Mouse (Mus musculus) embryonic facial prominence, embryonic 12.5 days (tissue): ENCODE measurements around the gene Zbtb32. TPM values are rescaled to one million over a fixed set of nuclear protein-coding genes. Genes with fewer than 3 reads are reported as not detected.

Experiments
- ATAC-seq: fragments of 200-750 bp; cut with Nextera tagmentation; 2 replicates; pipeline ENCODE4 v1.8.0; 2017; ENCODE audit not compliant: insufficient number of reproducible peaks, insufficient read depth, low FRiP score, low TSS enrichment
- H3K27ac ChIP-seq: fragments of 300-500 bp; sonication (generic); 2 replicates; pipeline ENCODE4 v1.5.1; 2016; ENCODE audit warnings: mild to moderate bottlenecking
- H3K27me3 ChIP-seq: fragments of 300-500 bp; sonication (generic); 2 replicates; pipeline ENCODE4 v1.6.1; 2016; ENCODE audit warnings: mild to moderate bottlenecking, moderate library complexity
- H3K36me3 ChIP-seq: fragments of 300-500 bp; sonication (generic); 2 replicates; pipeline ENCODE4 v1.6.1; 2016; ENCODE audit warnings: mild to moderate bottlenecking
- H3K4me1 ChIP-seq: fragments of 300-500 bp; sonication (generic); 2 replicates; pipeline ENCODE4 v1.6.1; 2016
- H3K4me2 ChIP-seq: fragments of 300-500 bp; sonication (generic); replicated peaks from 2 replicates; pipeline ENCODE4 v1.6.1; 2016; ENCODE audit warnings: mild to moderate bottlenecking, moderate library complexity
- H3K4me3 ChIP-seq: fragments of 300-500 bp; sonication (generic); 2 replicates; pipeline ENCODE4 v1.5.1; 2016; ENCODE audit warnings: mild to moderate bottlenecking
- H3K9ac ChIP-seq: fragments of 300-500 bp; sonication (generic); 2 replicates; pipeline ENCODE4 v1.6.1; 2016; ENCODE audit warnings: mild to moderate bottlenecking, moderate library complexity
- H3K9me3 ChIP-seq: fragments of 300-500 bp; sonication (generic); 2 replicates; pipeline ENCODE4 v1.6.1; 2016; ENCODE audit warnings: mild to moderate bottlenecking, moderate library complexity
- WGBS: fragments of 180-500 bp; shearing (Covaris S2); methylation state at CpG from one replicate; pipeline ENCODE4 v1.1.7; 2016; 5-methylcytosine and 5-hydroxymethylcytosine counted together
- polyA plus RNA-seq: library from polyadenylated mRNA; unstranded; fragments of >200 nt; fragmentation: Nextera tagmentation; extraction: Ambion mirVana; gene quantifications from 2 replicates; pipeline ENCODE4 v1.2.1, GENCODE M21; 2016

The Zbtb32 gene
- polyA plus RNA-seq, 1 experiment from 2014 or later, result 0.17 TPM

DNA sequence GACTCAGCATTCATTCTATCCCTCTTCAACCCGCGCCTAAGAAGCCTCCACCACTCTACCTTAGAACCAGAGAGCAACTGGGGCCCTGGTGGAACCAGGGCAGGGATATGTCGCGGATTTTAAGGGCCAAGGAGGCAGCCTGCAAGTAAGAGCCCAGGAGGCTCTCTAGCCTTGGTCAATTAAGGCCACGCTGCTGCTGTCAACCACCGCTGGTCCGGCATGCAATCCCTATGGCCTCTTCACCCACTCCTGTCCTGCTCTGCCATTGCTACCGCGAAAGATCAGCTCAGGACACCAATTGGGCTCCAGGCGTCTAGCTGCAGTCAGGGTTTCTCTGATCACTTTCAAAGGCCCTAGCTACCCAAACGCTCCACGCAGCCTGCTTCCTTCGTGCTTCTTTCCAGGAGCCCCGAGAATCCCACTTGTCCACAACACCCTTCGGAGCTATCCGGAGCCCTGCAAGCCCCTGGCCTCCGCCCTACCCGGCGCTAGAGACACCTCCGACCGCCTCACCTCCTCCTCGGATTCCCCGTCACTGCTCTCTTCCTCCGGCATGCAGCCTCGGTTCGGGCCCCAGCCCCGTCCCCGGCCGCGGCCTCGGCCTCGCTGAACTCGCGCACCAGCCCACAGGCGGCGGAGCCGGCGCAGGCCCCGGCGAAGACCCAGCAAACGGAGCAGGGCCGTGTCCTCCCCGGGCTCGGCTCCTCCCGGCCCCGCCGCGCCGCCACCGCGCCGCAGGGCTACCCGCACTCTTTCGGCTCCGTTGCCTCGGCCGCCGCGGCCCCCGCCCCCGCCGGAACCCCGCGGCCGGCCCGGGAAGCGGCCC, 10.7 kb downstream of the Zbtb32 start:
- Histone ChIP-seq H3K27me3 (no peaks in the 10 kb centered on the region), H3K4me3 (peak overlapping the region; percentile 99), H3K9ac (peak overlapping the region; percentile 99), H3K4me2 (peak overlapping the region; percentile 83), H3K4me1 (peaks cover 19% of the 10 kb centered on the region), H3K9me3 (no peaks in the 10 kb centered on the region), H3K36me3 (peaks cover 36% of the 10 kb centered on the region), H3K27ac (peak overlapping the region; percentile 93)
- WGBS, result under 1% methylated on average over 60 of the region's 67 CpGs
- ATAC-seq, result peak; percentile 14

DNA sequence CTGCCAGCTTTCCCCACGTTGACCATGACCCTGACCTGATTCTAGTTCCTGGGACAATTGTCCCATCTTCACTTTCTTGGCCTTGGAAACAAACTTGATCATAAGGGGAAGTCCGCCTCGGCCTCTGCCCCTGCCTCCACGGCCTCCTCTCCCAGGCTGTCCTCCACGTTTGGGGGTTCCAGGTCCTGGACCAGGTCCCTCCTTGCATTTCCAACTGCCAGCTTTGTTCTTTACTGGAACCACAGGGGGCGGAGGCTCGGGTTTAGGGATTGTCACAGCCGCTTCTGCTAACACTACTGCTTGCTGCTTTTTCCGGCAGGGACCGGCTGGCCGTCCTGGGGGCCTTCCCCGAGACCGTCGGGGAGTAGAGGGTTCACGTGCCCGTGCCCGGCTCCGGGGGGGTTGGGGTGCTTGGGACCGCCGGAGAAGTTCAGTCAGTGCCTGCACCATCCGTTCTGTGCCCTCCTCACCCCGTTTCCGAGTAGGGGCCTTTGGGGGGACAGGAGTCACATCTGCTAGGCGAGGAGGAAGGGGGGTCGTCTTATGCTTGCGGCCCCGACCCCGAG, 12.2 kb downstream of the Zbtb32 start:
- H3K9ac ChIP-seq, result peak overlapping the region; percentile 99; the same call in 1 of the 2 replicates
- H3K4me1 ChIP-seq, result peaks cover 19% of the 10 kb centered on the region
- peak overlapping the region; percentile 83 for H3K4me2 ChIP-seq
- no peaks in the 10 kb centered on the region for H3K9me3 ChIP-seq
- H3K36me3 ChIP-seq, result peaks cover 51% of the 10 kb centered on the region
- peak overlapping the region; percentile 99; the same call in 1 of the 2 replicates for H3K4me3 ChIP-seq
- WGBS, result 86% methylated on average over 28 of the region's 28 CpGs
- ATAC-seq, result no peak
- no peaks in the 10 kb centered on the region for H3K27me3 ChIP-seq
- H3K27ac ChIP-seq, result no peak overlapping the region

DNA sequence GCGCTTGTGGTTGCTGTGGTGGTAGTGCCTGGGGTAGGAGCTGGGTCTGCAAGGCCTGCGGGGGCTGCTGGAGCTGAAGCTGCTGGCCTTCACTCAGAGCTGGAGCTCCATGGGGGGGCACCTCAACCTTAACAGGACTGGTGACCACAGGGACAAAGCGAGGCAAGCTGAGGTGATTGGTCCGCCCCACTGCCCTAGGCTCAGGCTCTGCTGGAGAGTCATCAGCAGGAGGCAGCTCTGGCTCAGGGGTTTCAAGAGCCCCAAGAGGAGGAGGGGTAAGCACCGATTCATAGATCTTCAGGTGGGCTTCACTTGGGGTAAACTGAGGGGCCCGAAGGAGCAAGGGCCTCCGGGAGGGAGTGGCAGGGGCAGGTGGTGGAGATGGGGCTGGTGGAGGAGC, 13.5 kb downstream of the Zbtb32 start:
- Histone ChIP-seq H3K9me3 (no peaks in the 10 kb centered on the region), H3K36me3 (peaks cover 64% of the 10 kb centered on the region), H3K4me2 (no peak overlapping the region), H3K9ac (no peak overlapping the region), H3K27me3 (no peaks in the 10 kb centered on the region), H3K4me3 (no peak overlapping the region), H3K4me1 (peaks cover 17% of the 10 kb centered on the region), H3K27ac (no peak overlapping the region)
- ATAC-seq, result no peak
- WGBS, result 94% methylated on average over 7 of the region's 7 CpGs

DNA sequence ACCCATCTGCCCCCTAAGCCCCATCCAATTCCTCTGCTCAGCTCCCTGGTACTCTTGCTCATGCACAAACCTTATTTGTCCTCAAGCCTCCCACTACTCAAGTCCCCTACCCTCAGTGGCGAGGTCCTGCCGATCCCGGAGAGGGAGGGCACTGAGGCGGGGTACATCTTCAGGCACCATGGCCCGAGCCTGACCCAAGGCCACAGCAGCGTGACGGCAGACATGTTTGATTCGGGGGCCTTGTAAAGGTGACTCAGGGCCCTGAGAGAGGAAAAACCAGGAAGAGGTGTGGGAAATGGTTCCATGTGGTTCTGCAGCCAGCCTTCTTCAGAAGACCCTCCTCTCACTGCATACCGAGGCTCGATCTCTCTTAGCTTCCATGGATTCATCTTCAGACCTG, 14.4 kb downstream of the Zbtb32 start:
- Histone ChIP-seq H3K9me3 (no peaks in the 10 kb centered on the region), H3K36me3 (peaks cover 72% of the 10 kb centered on the region), H3K27ac (no peak overlapping the region), H3K9ac (no peak overlapping the region), H3K27me3 (no peaks in the 10 kb centered on the region), H3K4me1 (peaks cover 11% of the 10 kb centered on the region), H3K4me2 (no peak overlapping the region), H3K4me3 (no peak overlapping the region)
- ATAC-seq, result no peak
- 91% methylated on average over 10 of the region's 10 CpGs for WGBS

- no peak overlapping the region for H3K27ac ChIP-seq
- H3K4me3 ChIP-seq, result no peak overlapping the region
- no peaks in the 10 kb centered on the region for H3K4me1 ChIP-seq
- peaks cover 97% of the 10 kb centered on the region for H3K36me3 ChIP-seq
- ATAC-seq, result no peak
- no peak overlapping the region for H3K9ac ChIP-seq
- WGBS, result 94% methylated on average over 16 of the region's 16 CpGs
- H3K9me3 ChIP-seq, result no peaks in the 10 kb centered on the region
- H3K4me2 ChIP-seq, result no peak overlapping the region
- H3K27me3 ChIP-seq, result no peaks in the 10 kb centered on the region
Measured at GRCm38 (mm10) chr7:30581547-30581946, 17.2 kb downstream of the Zbtb32 start.

- Histone ChIP-seq H3K27ac (no peak overlapping the region), H3K9me3 (no peaks in the 10 kb centered on the region), H3K27me3 (no peaks in the 10 kb centered on the region), H3K36me3 (peaks cover 97% of the 10 kb centered on the region), H3K4me2 (no peak overlapping the region), H3K4me3 (no peak overlapping the region), H3K4me1 (no peaks in the 10 kb centered on the region), H3K9ac (no peak overlapping the region)
- ATAC-seq, result no peak
- 96% methylated on average over 8 of the region's 8 CpGs for WGBS
Measured at GRCm38 (mm10) chr7:30579950-30580349, 18.8 kb downstream of the Zbtb32 start.

DNA sequence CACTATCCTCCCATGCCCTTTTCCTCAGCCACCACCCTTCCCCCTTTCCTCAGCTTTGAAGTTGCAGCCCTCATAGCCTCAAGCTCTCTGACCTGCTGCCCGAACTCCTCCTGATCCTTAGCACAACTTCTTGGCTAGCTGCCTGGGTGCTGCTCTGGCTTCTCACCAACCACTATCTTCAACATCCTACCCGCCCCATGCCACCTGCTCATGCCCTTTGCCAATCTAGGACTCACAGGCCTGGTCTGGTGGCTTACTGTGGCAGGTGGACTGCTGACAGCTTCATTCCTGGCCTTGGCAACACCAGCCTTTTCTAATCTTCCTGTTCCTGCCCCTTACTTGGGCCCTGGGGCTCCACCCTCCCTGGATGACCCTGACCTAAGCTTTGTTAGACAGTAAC, 25.7 kb downstream of the Zbtb32 start:
- Histone ChIP-seq H3K4me1 (no peaks in the 10 kb centered on the region), H3K9me3 (no peaks in the 10 kb centered on the region), H3K4me2 (no peak overlapping the region), H3K27ac (no peak overlapping the region), H3K4me3 (no peak overlapping the region), H3K9ac (no peak overlapping the region), H3K36me3 (peaks cover 94% of the 10 kb centered on the region), H3K27me3 (no peaks in the 10 kb centered on the region)
- WGBS, result 77% methylated on average over 2 of the region's 2 CpGs
- no peak for ATAC-seq

GRCm38 (mm10) chr7:30572389-30572788, 26.3 kb downstream of the Zbtb32 start:
- WGBS, result 87% methylated on average over 5 of the region's 5 CpGs
- Histone ChIP-seq H3K27me3 (no peaks in the 10 kb centered on the region), H3K9me3 (no peaks in the 10 kb centered on the region), H3K4me2 (no peak overlapping the region), H3K27ac (no peak overlapping the region), H3K4me1 (no peaks in the 10 kb centered on the region), H3K36me3 (peaks cover 92% of the 10 kb centered on the region), H3K4me3 (no peak overlapping the region), H3K9ac (no peak overlapping the region)
- no peak for ATAC-seq

- no peak for ATAC-seq
- H3K27me3 ChIP-seq, result no peaks in the 10 kb centered on the region
- WGBS, result 81% methylated on average over 11 of the region's 11 CpGs
- no peak overlapping the region for H3K9ac ChIP-seq
- H3K4me3 ChIP-seq, result no peak overlapping the region
- H3K4me1 ChIP-seq, result peaks cover 7% of the 10 kb centered on the region
- H3K27ac ChIP-seq, result no peak overlapping the region
- H3K9me3 ChIP-seq, result no peaks in the 10 kb centered on the region
- H3K36me3 ChIP-seq, result peaks cover 67% of the 10 kb centered on the region
- no peak overlapping the region for H3K4me2 ChIP-seq
Measured at GRCm38 (mm10) chr7:30567555-30567954, 31.2 kb downstream of the Zbtb32 start.

DNA sequence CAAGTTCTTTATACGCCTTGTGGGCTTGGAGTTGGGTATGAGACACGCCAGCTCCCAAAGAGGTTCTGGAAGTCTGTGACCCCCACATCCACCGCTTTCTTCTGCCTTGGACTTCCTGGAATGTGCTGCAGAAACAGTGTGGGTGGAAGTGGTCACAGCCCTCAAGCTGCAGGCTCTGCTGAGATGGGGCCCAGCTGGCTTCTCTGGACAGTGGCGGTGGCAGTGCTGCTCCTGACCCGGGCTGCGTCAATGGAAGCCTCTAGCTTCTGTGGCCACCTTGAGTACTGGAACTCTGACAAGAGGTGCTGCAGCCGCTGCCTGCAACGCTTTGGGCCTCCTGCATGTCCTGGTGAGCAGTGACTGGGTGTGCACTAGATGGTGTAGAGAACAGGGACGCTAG, 32.7 kb downstream of the Zbtb32 start:
- no peak overlapping the region for H3K9ac ChIP-seq
- no peak overlapping the region for H3K4me3 ChIP-seq
- H3K4me2 ChIP-seq, result no peak overlapping the region
- no peaks in the 10 kb centered on the region for H3K9me3 ChIP-seq
- ATAC-seq, result no peak
- peaks cover 57% of the 10 kb centered on the region for H3K36me3 ChIP-seq
- H3K27me3 ChIP-seq, result no peaks in the 10 kb centered on the region
- peaks cover 9% of the 10 kb centered on the region for H3K4me1 ChIP-seq
- 87% methylated on average over 9 of the region's 9 CpGs for WGBS
- H3K27ac ChIP-seq, result no peak overlapping the region

GRCm38 (mm10) chr7:30564970-30565571, 33.6 kb downstream of the Zbtb32 start, which contains the start of gene Igflr1:
Gene Igflr1, plus strand, starts transcription at chr7:30565427.
- Histone ChIP-seq H3K4me3 (no peak within 1 kb of the TSS), H3K9ac (no peak within 1 kb of the TSS)

GRCm38 (mm10) chr7:30563906-30564280, 34.8 kb downstream of the Zbtb32 start:
- no peaks in the 10 kb centered on the region for H3K27me3 ChIP-seq

More at GRCm38 (mm10) chr7:30564970-30565571, 33.6 kb downstream of the Zbtb32 start, which contains the start of gene Igflr1:
- Histone ChIP-seq H3K27ac (no peak within 1 kb of the TSS), H3K36me3 (peaks cover 47% of the 10 kb centered on the region), H3K4me2 (peak within 1 kb of the TSS; percentile 58), H3K4me1 (peaks cover 9% of the 10 kb centered on the region), H3K27me3 (no peaks in the 10 kb centered on the region), H3K9me3 (no peaks in the 10 kb centered on the region)
- no peak for ATAC-seq
- 96% methylated on average over 12 of the region's 12 CpGs for WGBS

More at GRCm38 (mm10) chr7:30563906-30564280, 34.8 kb downstream of the Zbtb32 start:
- 27% methylated on average over 6 of the region's 6 CpGs for WGBS
- H3K4me2 ChIP-seq, result peak overlapping the region; percentile 58
- peaks cover 35% of the 10 kb centered on the region for H3K36me3 ChIP-seq
- no peaks in the 10 kb centered on the region for H3K9me3 ChIP-seq
- H3K27ac ChIP-seq, result peak overlapping the region; percentile 94; the same call in 1 of the 2 replicates
- peak overlapping the region; percentile 61 for H3K4me3 ChIP-seq
- H3K9ac ChIP-seq, result peak overlapping the region; percentile 71
- no peak for ATAC-seq
- H3K4me1 ChIP-seq, result peaks cover 11% of the 10 kb centered on the region
